Mouse (Mus musculus) C2C12 (cell line): ENCODE results near the gene Ctsw.
A peak's percentile ranks its signal among the peaks of the same experiment; 100 is the strongest.

Experiments
- CEBPB ChIP-seq: IDR thresholded peaks from one replicate; pipeline ENCODE4 v1.6.1; 2011; ENCODE audit warnings: low read depth, mild to moderate bottlenecking, control low read depth, moderate library complexity
- CTCF ChIP-seq: IDR thresholded peaks from one replicate; pipeline ENCODE4 v1.5.1; 2011; ENCODE audit not compliant: control insufficient read depth, insufficient read depth, insufficient read length
- MAX ChIP-seq: IDR thresholded peaks from one replicate; pipeline ENCODE4 v1.6.1; 2011; ENCODE audit warnings: mild to moderate bottlenecking, control low read depth
- MYOG ChIP-seq: IDR thresholded peaks from one replicate; pipeline ENCODE4 v1.6.1; 2011; ENCODE audit not compliant: control insufficient read depth, insufficient read length; ENCODE audit errors: extremely low read depth
- USF1 ChIP-seq: IDR thresholded peaks from one replicate; pipeline ENCODE4 v1.6.1; 2011; ENCODE audit warnings: low read depth, mild to moderate bottlenecking, control low read depth, moderate library complexity

GRCm38 (mm10) chr19:5432992-5433852 lies 35.1 kb downstream of the Ctsw start:
- TF ChIP-seq CTCF (no peak), MAX (peak; percentile 24), MYOG (no peak), USF1 (no peak), CEBPB (no peak)
